Mouse (Mus musculus) cerebellum, adult 9-11 months (tissue): ENCODE results near the gene Fdxr.
A peak's percentile ranks its signal among the peaks of the same experiment; 100 is the strongest.

Experiments
- DNase-seq: peaks from one replicate; pipeline ENCODE4 v3.0.0; 2022

The Fdxr gene

GRCm38 (mm10) chr11:115289885-115290284 is 13.0 kb upstream of the Fdxr start:
- peak; percentile 39 for DNase-seq

GRCm38 (mm10) chr11:115288305-115288704 is 11.5 kb upstream of the Fdxr start:
- no peak for DNase-seq

GRCm38 (mm10) chr11:115287386-115287785 is 10.5 kb upstream of the Fdxr start:
- DNase-seq = peak; percentile 58

- peak; percentile 44 for DNase-seq
Observed at GRCm38 (mm10) chr11:115286201-115286993, 9.5 kb upstream of the Fdxr start.

GRCm38 (mm10) chr11:115285282-115285681 is 8.4 kb upstream of the Fdxr start:
- peak; percentile 8 for DNase-seq

- peak; percentile 45 for DNase-seq
Observed at GRCm38 (mm10) chr11:115283891-115284620, 7.2 kb upstream of the Fdxr start.

- DNase-seq = peak; percentile 50
Observed at GRCm38 (mm10) chr11:115283486-115283765, 6.6 kb upstream of the Fdxr start.

- DNase-seq = no peak
Observed at GRCm38 (mm10) chr11:115282723-115283485, 6.1 kb upstream of the Fdxr start.

GRCm38 (mm10) chr11:115282295-115282694 is 5.4 kb upstream of the Fdxr start:
- no peak for DNase-seq

- DNase-seq = no peak
Observed at GRCm38 (mm10) chr11:115279726-115280125, 2.9 kb upstream of the Fdxr start.

GRCm38 (mm10) chr11:115278176-115278575 is 1.3 kb upstream of the Fdxr start:
- DNase-seq = no peak

- no peak for DNase-seq
Observed at GRCm38 (mm10) chr11:115277604-115277975, 740 bp upstream of the Fdxr start.

GRCm38 (mm10) chr11:115275954-115276353 is 896 bp downstream of the Fdxr start:
- DNase-seq = peak; percentile 59

GRCm38 (mm10) chr11:115275509-115275908 is 1.3 kb downstream of the Fdxr start:
- DNase-seq = no peak

GRCm38 (mm10) chr11:115274771-115275170 is 2.1 kb downstream of the Fdxr start:
- peak; percentile 53 for DNase-seq

GRCm38 (mm10) chr11:115274178-115274577 is 2.7 kb downstream of the Fdxr start:
- no peak for DNase-seq

GRCm38 (mm10) chr11:115273735-115274134 is 3.1 kb downstream of the Fdxr start:
- no peak for DNase-seq

- DNase-seq = peak; percentile 53
Observed at GRCm38 (mm10) chr11:115272894-115273498, 3.9 kb downstream of the Fdxr start.

- DNase-seq = peak; percentile 72
Observed at GRCm38 (mm10) chr11:115271481-115271880, 5.4 kb downstream of the Fdxr start.

GRCm38 (mm10) chr11:115271052-115271451 is 5.8 kb downstream of the Fdxr start:
- peak; percentile 71 for DNase-seq

GRCm38 (mm10) chr11:115270148-115270861 is 6.5 kb downstream of the Fdxr start:
- DNase-seq = peak; percentile 92

- peak; percentile 74 for DNase-seq
Observed at GRCm38 (mm10) chr11:115269330-115270066, 7.4 kb downstream of the Fdxr start.
